Mouse (Mus musculus): ENCODE data around the gene Smyd3. TPM values are rescaled to one million over a fixed set of nuclear protein-coding genes. Genes with fewer than 3 reads are reported as not detected.

Gene Smyd3
- polyA plus RNA-seq, 1 experiment from 2014 or later: 12.6 TPM

DNA sequence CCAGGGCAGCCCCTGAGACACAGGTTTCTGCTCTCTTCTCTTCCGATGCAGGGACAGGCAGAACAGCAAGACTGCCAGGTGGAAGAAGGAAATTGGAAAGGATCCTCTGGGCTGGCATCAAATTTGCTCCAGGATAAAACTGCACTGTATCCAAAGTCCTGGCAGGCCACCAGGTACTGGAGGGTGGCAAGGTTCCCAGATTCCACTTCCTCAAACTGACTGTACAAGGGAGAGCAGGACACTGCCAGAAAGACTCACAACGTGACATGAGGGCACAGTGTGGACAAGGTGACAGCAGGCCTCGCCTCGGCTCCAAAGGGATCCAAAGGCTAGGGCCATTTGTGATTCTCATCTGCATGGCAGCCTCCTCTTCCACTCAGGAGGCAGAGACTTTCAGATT, 505.6 kb downstream of the Smyd3 start:
- ATAC-seq (replicated peaks; ENCODE audit: insufficient number of reproducible peaks, low FRiP score, low TSS enrichment): no peak
- H3K36me3 ChIP-seq (ENCODE audit: control insufficient read depth, insufficient read depth, low read length): no peaks in the 10 kb centered on the region
- H3K9ac ChIP-seq (ENCODE audit: low read depth, low read length): no peak overlapping the region
- peaks cover 7% of the 10 kb centered on the region; the same call in 1 of the 2 replicates for H3K4me1 ChIP-seq (ENCODE audit: control insufficient read depth, insufficient read depth, low read length)
- 87% methylated on average over 4 of the region's 4 CpGs for WGBS (ENCODE audit: insufficient replicate concordance)
- no peak overlapping the region for H3K27ac ChIP-seq (ENCODE audit: low read depth, low read length)
- no peak overlapping the region for H3K4me2 ChIP-seq
- H3K27me3 ChIP-seq (ENCODE audit: control insufficient read depth, insufficient read depth, low read length): no peaks in the 10 kb centered on the region
- H3K9me3 ChIP-seq (replicated peaks; ENCODE audit: control insufficient read depth, low read length): no peaks in the 10 kb centered on the region
- H3K4me3 ChIP-seq (ENCODE audit: low read depth, low read length): no peak overlapping the region

DNA sequence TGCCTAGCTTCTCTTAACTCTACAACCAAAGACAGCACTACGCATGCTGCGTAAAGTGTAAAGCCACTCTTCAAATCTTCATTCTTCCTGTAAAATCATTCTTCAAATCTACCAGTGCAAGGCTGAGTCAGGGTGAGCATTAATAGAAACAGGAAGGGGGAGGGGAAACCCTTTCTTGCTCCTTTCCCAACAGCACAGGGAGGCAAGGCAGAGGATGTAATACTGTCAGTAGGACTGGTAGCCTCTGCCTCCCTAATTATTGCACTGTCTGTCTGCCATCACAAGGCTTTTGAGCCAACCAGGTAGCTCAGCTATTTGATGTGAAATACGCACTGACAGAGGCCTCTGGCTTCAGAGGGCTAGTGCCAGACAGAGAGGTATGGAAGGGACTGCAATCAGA, 507.1 kb downstream of the Smyd3 start:
- 92% methylated on average over 3 of the region's 3 CpGs for WGBS (ENCODE audit: insufficient replicate concordance)
- Histone ChIP-seq H3K4me1 (ENCODE audit: control insufficient read depth, insufficient read depth, low read length) (peaks cover 3% of the 10 kb centered on the region; the same call in 1 of the 2 replicates), H3K27me3 (ENCODE audit: control insufficient read depth, insufficient read depth, low read length) (no peaks in the 10 kb centered on the region), H3K27ac (ENCODE audit: low read depth, low read length) (no peak overlapping the region), H3K36me3 (ENCODE audit: control insufficient read depth, insufficient read depth, low read length) (no peaks in the 10 kb centered on the region), H3K9me3 (replicated peaks; ENCODE audit: control insufficient read depth, low read length) (no peaks in the 10 kb centered on the region), H3K4me3 (ENCODE audit: low read depth, low read length) (no peak overlapping the region), H3K9ac (ENCODE audit: low read depth, low read length) (no peak overlapping the region), H3K4me2 (no peak overlapping the region)
- no peak for ATAC-seq (replicated peaks; ENCODE audit: insufficient number of reproducible peaks, low FRiP score, low TSS enrichment)

DNA sequence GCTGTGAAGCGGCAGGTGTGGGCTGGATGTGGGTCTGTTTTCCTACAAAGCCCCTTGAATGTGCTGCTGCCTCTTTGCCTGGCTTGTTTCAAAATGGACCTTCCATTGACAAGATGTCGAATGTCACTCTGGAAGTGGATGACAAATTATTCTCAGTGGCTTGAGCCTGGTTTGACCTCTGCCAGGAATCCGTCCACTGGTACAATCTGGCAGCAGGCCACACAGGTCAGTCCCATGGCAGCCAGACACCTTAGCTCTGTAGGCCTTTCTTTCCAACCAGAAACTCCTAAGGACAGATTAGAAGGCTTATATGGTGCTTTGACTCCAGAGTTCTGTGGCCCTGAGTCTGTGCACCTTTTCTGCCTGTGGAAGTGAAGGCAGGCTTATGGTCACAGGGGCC, 507.9 kb downstream of the Smyd3 start:
- 61% methylated on average over 3 of the region's 3 CpGs for WGBS (ENCODE audit: insufficient replicate concordance)
- no peak overlapping the region for H3K4me3 ChIP-seq (ENCODE audit: low read depth, low read length)
- no peaks in the 10 kb centered on the region for H3K9me3 ChIP-seq (replicated peaks; ENCODE audit: control insufficient read depth, low read length)
- ATAC-seq (replicated peaks; ENCODE audit: insufficient number of reproducible peaks, low FRiP score, low TSS enrichment): no peak
- H3K36me3 ChIP-seq (ENCODE audit: control insufficient read depth, insufficient read depth, low read length): no peaks in the 10 kb centered on the region
- no peak overlapping the region for H3K9ac ChIP-seq (ENCODE audit: low read depth, low read length)
- H3K27ac ChIP-seq (ENCODE audit: low read depth, low read length): no peak overlapping the region
- no peaks in the 10 kb centered on the region for H3K27me3 ChIP-seq (ENCODE audit: control insufficient read depth, insufficient read depth, low read length)
- H3K4me2 ChIP-seq: no peak overlapping the region
- peaks cover 3% of the 10 kb centered on the region; the same call in 1 of the 2 replicates for H3K4me1 ChIP-seq (ENCODE audit: control insufficient read depth, insufficient read depth, low read length)

DNA sequence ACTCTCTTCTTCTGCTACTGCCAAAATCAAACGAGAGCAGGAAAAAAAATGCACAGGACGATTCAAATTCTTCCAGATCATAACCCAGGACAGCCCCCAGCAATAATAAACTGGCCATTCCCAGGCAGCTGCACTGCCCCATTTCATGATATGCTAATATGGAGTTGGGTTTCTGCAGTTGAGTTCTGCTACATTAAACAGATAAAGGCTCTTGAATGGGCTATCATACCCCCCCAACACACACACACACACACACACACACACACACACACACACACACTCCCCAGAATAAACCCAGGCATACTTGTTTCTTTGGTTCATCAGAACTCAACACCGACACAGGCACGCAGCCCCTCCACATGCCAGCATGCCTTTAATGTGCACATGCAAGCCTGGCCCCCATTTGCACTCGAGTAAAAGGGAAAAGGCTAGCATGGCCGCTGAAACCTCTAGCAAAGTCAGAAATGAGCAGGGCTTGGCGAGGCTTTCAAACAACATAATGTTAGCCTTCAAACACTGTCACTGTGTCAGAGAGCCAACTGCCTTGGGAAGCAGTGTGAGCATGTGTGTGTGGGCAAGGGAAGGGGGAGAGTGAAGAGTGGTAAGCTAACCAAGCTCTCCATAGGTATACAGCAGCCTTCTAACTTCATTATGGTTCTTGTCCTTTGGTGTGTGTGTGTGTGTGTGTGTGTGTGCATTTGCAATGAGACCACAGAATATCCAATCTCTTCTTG, 513.5 kb downstream of the Smyd3 start:
- H3K4me3 ChIP-seq (ENCODE audit: low read depth, low read length): no peak overlapping the region
- no peak for ATAC-seq (replicated peaks; ENCODE audit: insufficient number of reproducible peaks, low FRiP score, low TSS enrichment)
- WGBS (ENCODE audit: insufficient replicate concordance): 82% methylated on average over 7 of the region's 7 CpGs

DNA sequence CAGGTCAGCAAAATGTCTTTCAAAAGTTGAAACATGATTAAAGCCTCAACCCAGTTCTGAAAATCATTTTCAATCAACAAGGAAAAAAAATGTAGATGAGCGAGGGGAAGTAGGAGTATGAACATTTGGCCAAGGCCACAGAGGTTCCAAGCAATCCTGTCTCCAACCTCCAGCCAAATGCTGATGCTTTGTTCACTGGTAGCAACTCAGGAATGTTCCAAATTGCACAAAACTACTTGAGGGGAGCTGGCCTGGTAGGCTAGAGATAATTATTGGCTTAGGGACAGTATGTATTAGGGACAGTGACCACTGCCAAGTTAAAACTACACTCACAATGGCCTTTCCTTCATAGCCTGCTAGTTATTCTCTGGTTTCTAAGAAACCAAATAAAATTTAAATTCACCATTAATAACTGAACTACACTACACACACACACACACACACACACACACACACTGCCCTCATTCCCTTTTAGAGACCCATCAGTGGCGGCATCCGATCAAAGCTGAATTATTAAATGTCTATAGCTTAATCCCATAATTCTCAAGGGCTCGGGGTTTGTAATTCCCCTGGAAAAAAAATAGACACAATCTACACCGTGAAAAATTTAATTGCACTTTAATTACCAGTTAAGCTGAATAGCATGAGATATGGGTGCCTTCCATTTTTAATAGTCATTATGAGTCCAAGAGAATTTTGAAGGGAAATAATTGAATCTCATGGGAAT, 514.3 kb downstream of the Smyd3 start:
- no peaks in the 10 kb centered on the region for H3K4me1 ChIP-seq (ENCODE audit: control insufficient read depth, insufficient read depth, low read length)
- 86% methylated on average over 5 of the region's 5 CpGs for WGBS (ENCODE audit: insufficient replicate concordance)

More for the DNA sequence above, 513.5 kb downstream of the Smyd3 start:
- no peaks in the 10 kb centered on the region for H3K36me3 ChIP-seq (ENCODE audit: control insufficient read depth, insufficient read depth, low read length)
- H3K9me3 ChIP-seq (replicated peaks; ENCODE audit: control insufficient read depth, low read length): no peaks in the 10 kb centered on the region
- H3K27ac ChIP-seq (ENCODE audit: low read depth, low read length): no peak overlapping the region
- H3K4me2 ChIP-seq: no peak overlapping the region
- no peak overlapping the region for H3K9ac ChIP-seq (ENCODE audit: low read depth, low read length)
- H3K4me1 ChIP-seq (ENCODE audit: control insufficient read depth, insufficient read depth, low read length): no peaks in the 10 kb centered on the region
- H3K27me3 ChIP-seq (ENCODE audit: control insufficient read depth, insufficient read depth, low read length): no peaks in the 10 kb centered on the region

DNA sequence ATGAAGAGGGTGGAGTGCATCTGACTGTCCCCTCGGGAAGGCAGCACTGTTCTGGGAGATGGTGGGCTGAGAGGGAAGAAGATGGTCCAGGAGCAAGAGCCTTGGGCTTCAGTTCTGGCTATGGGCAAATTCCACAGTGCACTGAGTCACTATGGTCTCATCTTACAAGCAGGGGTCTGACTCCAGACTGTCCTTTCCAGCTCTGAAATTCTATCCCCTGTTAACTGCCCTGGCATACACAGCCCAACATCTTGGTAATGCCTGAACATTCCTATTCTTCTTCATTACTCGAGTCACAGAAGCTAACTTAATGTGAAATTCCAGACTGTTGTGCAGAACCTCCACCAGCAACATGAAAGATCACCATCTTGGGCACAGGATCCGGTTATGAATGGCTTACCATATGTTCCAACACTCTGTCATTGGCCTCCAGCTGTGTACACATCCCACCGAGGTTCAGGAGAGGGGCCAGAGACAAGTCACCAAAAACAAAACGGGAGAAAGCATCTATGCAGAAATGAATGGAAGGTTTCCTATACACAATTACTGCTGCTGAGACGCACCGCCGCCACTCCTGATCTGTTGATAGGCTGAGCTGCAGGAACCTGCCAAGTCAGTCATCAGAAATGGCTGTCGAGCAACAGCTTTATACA, 517.8 kb downstream of the Smyd3 start:
- no peaks in the 10 kb centered on the region for H3K9me3 ChIP-seq (replicated peaks; ENCODE audit: control insufficient read depth, low read length)
- peaks cover 14% of the 10 kb centered on the region; the same call in 1 of the 2 replicates for H3K4me1 ChIP-seq (ENCODE audit: control insufficient read depth, insufficient read depth, low read length)
- H3K27me3 ChIP-seq (ENCODE audit: control insufficient read depth, insufficient read depth, low read length): no peaks in the 10 kb centered on the region
- 68% methylated on average over 9 of the region's 9 CpGs for WGBS (ENCODE audit: insufficient replicate concordance)
- H3K4me2 ChIP-seq: no peak overlapping the region
- ATAC-seq (replicated peaks; ENCODE audit: insufficient number of reproducible peaks, low FRiP score, low TSS enrichment): no peak
- H3K27ac ChIP-seq (ENCODE audit: low read depth, low read length): no peak overlapping the region
- H3K36me3 ChIP-seq (ENCODE audit: control insufficient read depth, insufficient read depth, low read length): no peaks in the 10 kb centered on the region
- no peak overlapping the region for H3K9ac ChIP-seq (ENCODE audit: low read depth, low read length)
- no peak overlapping the region for H3K4me3 ChIP-seq (ENCODE audit: low read depth, low read length)

More for the DNA sequence above, 514.3 kb downstream of the Smyd3 start:
- no peak for ATAC-seq (replicated peaks; ENCODE audit: insufficient number of reproducible peaks, low FRiP score, low TSS enrichment)
- H3K9me3 ChIP-seq (replicated peaks; ENCODE audit: control insufficient read depth, low read length): no peaks in the 10 kb centered on the region
- no peaks in the 10 kb centered on the region for H3K36me3 ChIP-seq (ENCODE audit: control insufficient read depth, insufficient read depth, low read length)
- no peak overlapping the region for H3K9ac ChIP-seq (ENCODE audit: low read depth, low read length)
- no peak overlapping the region for H3K4me3 ChIP-seq (ENCODE audit: low read depth, low read length)
- H3K27ac ChIP-seq (ENCODE audit: low read depth, low read length): no peak overlapping the region
- no peaks in the 10 kb centered on the region for H3K27me3 ChIP-seq (ENCODE audit: control insufficient read depth, insufficient read depth, low read length)
- no peak overlapping the region for H3K4me2 ChIP-seq

DNA sequence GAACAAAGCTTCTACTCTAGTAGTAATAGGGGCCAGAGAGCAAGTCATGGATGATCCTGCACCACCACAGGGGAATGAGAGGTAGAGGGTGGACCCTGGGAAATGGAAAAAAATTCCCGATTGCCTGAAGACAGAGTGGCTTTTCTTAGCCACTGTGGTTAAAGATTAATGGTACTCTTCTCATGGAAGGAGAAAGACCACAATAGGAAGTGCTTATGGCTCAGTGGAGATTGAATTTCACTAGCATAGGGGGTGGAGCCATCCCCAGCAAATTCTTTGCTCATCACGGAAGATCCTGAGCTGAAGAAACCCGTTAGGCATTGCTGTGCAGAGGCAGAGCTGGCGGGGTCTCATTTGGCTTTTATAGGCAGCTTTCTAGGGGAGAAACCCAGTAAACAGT, 520.0 kb downstream of the Smyd3 start:
- no peak for ATAC-seq (replicated peaks; ENCODE audit: insufficient number of reproducible peaks, low FRiP score, low TSS enrichment)
- 44% methylated on average over 4 of the region's 4 CpGs for WGBS (ENCODE audit: insufficient replicate concordance)
- peaks cover 14% of the 10 kb centered on the region; the same call in 1 of the 2 replicates for H3K4me1 ChIP-seq (ENCODE audit: control insufficient read depth, insufficient read depth, low read length)

DNA sequence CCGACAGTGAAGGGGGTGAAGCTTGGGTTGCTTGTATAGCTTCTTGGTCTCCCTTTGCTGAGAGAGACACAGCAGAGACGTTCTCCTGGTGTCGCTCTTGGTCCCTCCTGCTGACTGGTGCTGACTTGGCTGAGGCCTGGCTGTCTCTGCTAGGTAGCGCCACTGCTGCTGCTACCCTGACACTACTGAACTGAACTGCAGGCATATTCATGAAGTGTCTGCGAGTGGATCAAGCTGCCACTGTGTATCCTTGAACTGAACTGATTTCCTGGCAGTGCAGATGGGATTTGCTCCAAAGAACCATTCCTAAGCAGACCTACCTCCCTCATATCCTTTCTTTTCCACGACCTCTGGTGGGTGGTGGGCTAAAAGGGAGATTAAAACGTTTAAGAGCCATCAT, 523.6 kb downstream of the Smyd3 start:
- WGBS (ENCODE audit: insufficient replicate concordance): 68% methylated on average over 7 of the region's 7 CpGs
- H3K4me3 ChIP-seq (ENCODE audit: low read depth, low read length): no peak overlapping the region
- H3K36me3 ChIP-seq (ENCODE audit: control insufficient read depth, insufficient read depth, low read length): no peaks in the 10 kb centered on the region
- no peak overlapping the region for H3K27ac ChIP-seq (ENCODE audit: low read depth, low read length)
- H3K4me2 ChIP-seq: no peak overlapping the region
- no peaks in the 10 kb centered on the region for H3K27me3 ChIP-seq (ENCODE audit: control insufficient read depth, insufficient read depth, low read length)
- no peak overlapping the region for H3K9ac ChIP-seq (ENCODE audit: low read depth, low read length)
- H3K4me1 ChIP-seq (ENCODE audit: control insufficient read depth, insufficient read depth, low read length): peaks cover 17% of the 10 kb centered on the region
- ATAC-seq (replicated peaks; ENCODE audit: insufficient number of reproducible peaks, low FRiP score, low TSS enrichment): no peak
- no peaks in the 10 kb centered on the region for H3K9me3 ChIP-seq (replicated peaks; ENCODE audit: control insufficient read depth, low read length)

More for the DNA sequence above, 520.0 kb downstream of the Smyd3 start:
- Histone ChIP-seq H3K4me2 (no peak overlapping the region), H3K9me3 (replicated peaks; ENCODE audit: control insufficient read depth, low read length) (no peaks in the 10 kb centered on the region), H3K9ac (ENCODE audit: low read depth, low read length) (no peak overlapping the region), H3K27ac (ENCODE audit: low read depth, low read length) (no peak overlapping the region), H3K4me3 (ENCODE audit: low read depth, low read length) (no peak overlapping the region), H3K36me3 (ENCODE audit: control insufficient read depth, insufficient read depth, low read length) (no peaks in the 10 kb centered on the region), H3K27me3 (ENCODE audit: control insufficient read depth, insufficient read depth, low read length) (no peaks in the 10 kb centered on the region)

Data from heart, embryonic 11.5 days (tissue).